Mouse (Mus musculus) liver, adult 2 months (tissue): ENCODE measurements at regions not wholly inside any gene's neighbourhood (a gene's known extent, or its start where the extent isn't known, plus 50 kb on each side); places are given as distances from the start of the nearest gene placed in this dataset.

Experiments used
- DNase-seq: peaks from one replicate; pipeline ENCODE4 v3.0.0-alpha.2; 2011; ENCODE audit warnings: low read depth, low spot score; ENCODE audit errors: extremely low read depth
- H3K27ac ChIP-seq: fragments of 200-500 bp; replicated peaks from 2 replicates; pipeline ENCODE4 v1.5.1; 2012; ENCODE audit warnings: low read depth, mild to moderate bottlenecking, control low read depth, inconsistent platforms, low read length; ENCODE audit not compliant: insufficient read depth
- H3K27me3 ChIP-seq: fragments of 200-500 bp; 2 replicates; pipeline ENCODE4 v1.6.1; 2012; ENCODE audit warnings: mild to moderate bottlenecking, moderate library complexity, low read length, inconsistent platforms; ENCODE audit not compliant: control insufficient read depth, insufficient read depth
- H3K36me3 ChIP-seq: fragments of 200-500 bp; 2 replicates; pipeline ENCODE4 v1.6.1; 2012; ENCODE audit warnings: low read length, inconsistent platforms; ENCODE audit not compliant: control insufficient read depth, insufficient read depth
- H3K4me1 ChIP-seq: fragments of 200-500 bp; 2 replicates; pipeline ENCODE4 v1.6.1; 2011; ENCODE audit warnings: low read length; ENCODE audit not compliant: control insufficient read depth, insufficient read depth
- H3K4me3 ChIP-seq: fragments of 200-500 bp; 2 replicates; pipeline ENCODE4 v1.5.1; 2011; ENCODE audit warnings: low read depth, mild to moderate bottlenecking, control low read depth, low read length, moderate library complexity; ENCODE audit not compliant: insufficient read depth
- H3K79me2 ChIP-seq: fragments of 200-500 bp; 2 replicates; pipeline ENCODE4 v1.6.1; 2012; ENCODE audit warnings: inconsistent platforms, mild to moderate bottlenecking, low read length, moderate library complexity; ENCODE audit not compliant: control insufficient read depth, insufficient read depth
- H3K9ac ChIP-seq: fragments of 200-500 bp; 2 replicates; pipeline ENCODE4 v1.6.1; 2012; ENCODE audit warnings: low read depth, mild to moderate bottlenecking, control low read depth, inconsistent platforms, low read length
- CTCF ChIP-seq: fragments of 200-500 bp; IDR thresholded peaks from 2 replicates; pipeline ENCODE4 v1.5.1; 2011; ENCODE audit warnings: low read depth, low read length, control low read depth
- POLR2A ChIP-seq: fragments of 200-500 bp; IDR thresholded peaks from 2 replicates; pipeline ENCODE4 v1.6.1; 2011; ENCODE audit warnings: low read length, control low read depth; ENCODE audit not compliant: insufficient read depth; ENCODE audit errors: extremely low read depth
- WGBS: fragments of 180-500 bp; shearing (Covaris S2); methylation state at CpG from one replicate; pipeline ENCODE4 v1.1.7; 2018; 5-methylcytosine and 5-hydroxymethylcytosine counted together

DNA sequence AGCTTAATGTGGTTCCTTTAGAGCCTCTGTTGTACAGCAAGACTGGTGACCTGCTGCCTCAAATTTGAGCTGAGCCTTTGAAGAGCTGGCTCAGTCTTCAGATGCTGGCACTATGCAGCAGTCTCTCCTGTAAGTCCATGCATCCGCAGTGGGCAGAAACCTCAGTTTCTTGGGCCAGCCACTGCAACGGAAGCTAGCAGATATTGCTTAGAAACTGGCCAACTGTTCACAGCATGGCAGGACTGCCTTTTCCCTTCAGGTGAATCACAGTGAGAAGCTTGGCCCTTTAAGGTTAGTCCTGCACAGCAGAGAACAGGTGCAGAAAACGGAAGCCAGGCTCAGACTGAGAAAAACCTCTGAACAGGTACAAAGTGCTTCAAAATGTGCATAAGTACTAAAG, 1976.8 kb upstream of the G6pd2 start:
- H3K27me3 ChIP-seq, result no peaks in the 10 kb centered on the region
- no peaks in the 10 kb centered on the region for H3K79me2 ChIP-seq
- no peak overlapping the region for H3K9ac ChIP-seq
- H3K36me3 ChIP-seq, result no peaks in the 10 kb centered on the region
- no peak overlapping the region for H3K4me3 ChIP-seq
- TF ChIP-seq POLR2A (no peak), CTCF (no peak)
- 76% methylated on average over 3 of the region's 3 CpGs for WGBS
- H3K4me1 ChIP-seq, result no peaks in the 10 kb centered on the region
- DNase-seq, result no peak
- no peak overlapping the region for H3K27ac ChIP-seq

DNA sequence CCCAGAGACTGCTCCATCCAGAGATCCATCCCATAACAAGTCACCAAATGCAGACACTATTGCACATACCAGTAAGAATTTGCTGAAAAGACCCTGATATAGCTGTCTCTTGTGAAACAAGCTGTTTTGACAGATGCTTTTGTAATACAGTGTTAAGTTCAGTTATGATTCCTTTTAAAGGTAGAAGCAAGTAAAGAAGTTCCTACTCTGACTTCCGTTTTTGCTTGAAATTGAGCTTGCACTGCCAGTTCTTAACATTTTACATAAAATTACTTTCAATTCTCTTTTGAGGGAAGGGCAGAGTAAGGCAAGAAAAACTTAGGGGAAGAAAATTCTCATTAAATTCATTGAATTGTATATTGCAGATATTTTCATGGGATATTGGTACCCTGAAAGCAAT, 1962.9 kb upstream of the G6pd2 start:
- no peak overlapping the region for H3K9ac ChIP-seq
- 50% methylated on average over 1 of the region's 1 CpGs for WGBS
- H3K4me3 ChIP-seq, result no peak overlapping the region
- TF ChIP-seq CTCF, result no peak
- H3K27ac ChIP-seq, result no peak overlapping the region
- H3K4me1 ChIP-seq, result no peaks in the 10 kb centered on the region
- no peaks in the 10 kb centered on the region for H3K79me2 ChIP-seq
- no peaks in the 10 kb centered on the region for H3K36me3 ChIP-seq
- no peaks in the 10 kb centered on the region for H3K27me3 ChIP-seq
- DNase-seq, result peak; percentile 13

DNA sequence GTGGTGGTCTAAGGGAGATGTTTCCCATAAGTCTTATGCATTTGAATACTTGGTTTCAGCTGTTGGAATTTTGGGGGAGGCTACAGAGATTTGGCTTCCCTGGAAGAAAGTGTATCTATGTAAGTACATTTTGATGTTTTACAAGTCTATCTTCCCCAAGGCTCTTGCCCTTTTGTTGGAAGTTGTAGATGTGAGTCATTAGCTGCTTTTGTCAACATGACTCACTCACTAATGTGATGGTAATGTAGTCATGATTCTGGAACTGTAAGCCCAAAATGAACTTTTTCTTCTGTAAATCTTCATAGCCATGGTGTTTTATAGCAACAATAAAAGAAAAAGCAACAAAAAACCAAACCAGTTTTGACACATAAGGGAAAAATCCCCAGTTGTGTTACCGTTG, 1961.0 kb upstream of the G6pd2 start:
- DNase-seq, result no peak

DNA sequence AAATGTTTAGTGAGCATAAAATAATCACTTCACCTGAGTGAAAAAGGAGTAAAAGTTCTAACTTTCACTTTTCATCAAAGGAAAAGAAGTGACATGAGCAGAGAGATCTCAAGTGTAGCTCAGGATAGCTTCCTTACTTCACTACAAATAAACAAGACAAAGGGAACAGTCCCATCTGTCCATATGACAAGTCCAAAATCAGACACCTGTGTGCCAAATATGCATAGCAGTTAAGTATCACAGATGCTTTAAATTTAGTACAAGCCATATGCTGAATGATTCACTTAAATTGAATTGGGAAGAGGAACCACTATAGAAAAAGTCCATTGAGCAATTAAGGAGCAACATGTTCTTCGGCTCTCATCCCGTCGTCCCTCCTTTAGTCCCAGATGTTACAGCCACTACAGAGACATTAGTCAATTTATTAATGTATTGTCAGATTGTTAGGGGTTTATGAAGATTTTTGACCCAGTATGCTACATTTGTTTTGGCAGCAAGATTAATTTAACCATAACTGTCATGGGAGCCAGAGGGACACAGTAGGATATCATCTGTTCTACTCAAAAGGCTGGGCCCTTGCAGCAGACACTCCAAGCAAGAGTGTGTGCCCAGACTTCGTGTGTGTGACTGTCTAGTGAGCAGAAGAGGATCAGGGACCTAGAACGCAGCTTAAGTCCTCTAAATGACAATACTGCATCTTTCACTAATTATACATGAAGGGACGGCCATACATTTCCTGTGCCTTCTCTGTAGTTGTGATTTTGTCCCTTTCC, 1914.5 kb upstream of the G6pd2 start:
- 77% methylated on average over 6 of the region's 6 CpGs for WGBS
- H3K4me3 ChIP-seq, result no peak overlapping the region
- no peak overlapping the region for H3K9ac ChIP-seq
- TF ChIP-seq POLR2A (no peak), CTCF (no peak)
- no peaks in the 10 kb centered on the region for H3K4me1 ChIP-seq
- DNase-seq, result no peak
- H3K79me2 ChIP-seq, result no peaks in the 10 kb centered on the region
- H3K27ac ChIP-seq, result no peak overlapping the region
- no peaks in the 10 kb centered on the region for H3K27me3 ChIP-seq
- no peaks in the 10 kb centered on the region for H3K36me3 ChIP-seq

More for the DNA sequence above, 1961.0 kb upstream of the G6pd2 start:
- Histone ChIP-seq H3K4me1 (no peaks in the 10 kb centered on the region), H3K79me2 (no peaks in the 10 kb centered on the region), H3K36me3 (no peaks in the 10 kb centered on the region), H3K9ac (no peak overlapping the region), H3K27me3 (no peaks in the 10 kb centered on the region), H3K27ac (no peak overlapping the region), H3K4me3 (no peak overlapping the region)
- TF ChIP-seq POLR2A (no peak), CTCF (no peak)
- 79% methylated on average over 1 of the region's 1 CpGs for WGBS

DNA sequence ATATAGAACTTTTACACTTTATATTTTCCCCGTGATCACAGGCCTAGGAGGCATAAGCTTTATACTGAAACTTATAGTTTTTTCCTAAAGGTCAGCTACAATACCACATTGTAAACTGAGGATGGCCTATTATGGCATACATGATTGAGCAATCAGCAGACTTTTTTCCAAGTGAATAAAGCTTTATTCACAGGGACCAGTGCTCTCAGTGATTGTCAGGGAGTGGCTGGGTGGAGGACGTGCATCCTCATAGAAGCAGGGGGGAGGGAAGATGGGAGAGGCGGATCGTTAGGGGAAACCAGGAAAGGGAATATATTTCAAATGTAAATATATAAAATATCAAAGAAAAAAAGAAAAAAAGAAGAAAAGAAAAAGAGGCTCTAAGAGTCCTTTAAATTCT, 1886.7 kb upstream of the G6pd2 start:
- no peak overlapping the region for H3K4me3 ChIP-seq
- 73% methylated on average over 4 of the region's 4 CpGs for WGBS
- no peak for DNase-seq
- no peaks in the 10 kb centered on the region for H3K27me3 ChIP-seq
- no peak for TF ChIP-seq POLR2A
- no peak for TF ChIP-seq CTCF
- H3K27ac ChIP-seq, result no peak overlapping the region
- no peaks in the 10 kb centered on the region for H3K79me2 ChIP-seq
- H3K9ac ChIP-seq, result no peak overlapping the region
- no peaks in the 10 kb centered on the region for H3K36me3 ChIP-seq
- no peaks in the 10 kb centered on the region for H3K4me1 ChIP-seq

DNA sequence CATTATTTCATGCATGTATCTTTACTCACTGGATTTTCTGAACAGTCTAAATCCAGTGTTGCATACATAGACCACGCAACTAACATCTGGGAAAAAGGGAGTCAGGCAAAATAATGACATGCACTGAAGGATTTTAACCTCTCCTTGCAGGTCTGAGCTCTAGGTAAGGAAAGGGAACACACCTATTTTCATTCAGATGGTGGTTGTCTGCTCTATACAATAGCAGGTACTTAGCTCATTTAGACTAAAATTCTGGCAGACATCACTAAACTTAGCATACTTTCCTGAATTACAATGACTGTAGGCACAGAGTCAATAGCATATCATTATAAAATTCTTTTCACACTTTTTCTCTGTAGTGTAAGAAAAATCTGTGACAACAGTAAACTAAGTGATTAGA, 1867.8 kb upstream of the G6pd2 start:
- no peak for DNase-seq
- H3K4me1 ChIP-seq, result no peaks in the 10 kb centered on the region
- no peak overlapping the region for H3K4me3 ChIP-seq
- H3K36me3 ChIP-seq, result no peaks in the 10 kb centered on the region
- no peaks in the 10 kb centered on the region for H3K27me3 ChIP-seq
- TF ChIP-seq POLR2A, result no peak
- TF ChIP-seq CTCF, result no peak
- no peak overlapping the region for H3K27ac ChIP-seq
- H3K79me2 ChIP-seq, result no peaks in the 10 kb centered on the region
- WGBS, result 72% methylated on average over 1 of the region's 1 CpGs
- H3K9ac ChIP-seq, result no peak overlapping the region
